Mouse (Mus musculus) thymus, postnatal 25 days (tissue): ENCODE data around the gene Dynlt1b.
A peak's percentile ranks its signal among the peaks of the same experiment; 100 is the strongest.
"Not testable (repeated sequence)": the region's sequence is repeated elsewhere in the genome, so short reads cannot be mapped to it uniquely, and the experiment has no call there.

Source experiments
- DNase-seq: peaks from one replicate; pipeline ENCODE4 v3.0.0; 2022

The Dynlt1b gene

GRCm38 (mm10) chr17:6429945-6430344, at the start of gene Dynlt1b:
TSS of gene Dynlt1b (plus strand) at chr17:6430112.
- peak; percentile 100 for DNase-seq

GRCm38 (mm10) chr17:6380182-6380841, 49.6 kb upstream of the Dynlt1b start:
- not testable (repeated sequence) for DNase-seq

- DNase-seq: not testable (repeated sequence)
Observed at GRCm38 (mm10) chr17:6381071-6381682, 48.7 kb upstream of the Dynlt1b start.

GRCm38 (mm10) chr17:6386927-6387326, 43.0 kb upstream of the Dynlt1b start:
- DNase-seq: not testable (repeated sequence)

- DNase-seq: not testable (repeated sequence)
Observed at GRCm38 (mm10) chr17:6387380-6387911, 42.5 kb upstream of the Dynlt1b start.

- not testable (repeated sequence) for DNase-seq
Observed at GRCm38 (mm10) chr17:6389463-6389862, 40.4 kb upstream of the Dynlt1b start.

GRCm38 (mm10) chr17:6390731-6391130, 39.2 kb upstream of the Dynlt1b start:
- DNase-seq: not testable (repeated sequence)

- DNase-seq: not testable (repeated sequence)
Observed at GRCm38 (mm10) chr17:6391736-6392135, 38.2 kb upstream of the Dynlt1b start.

GRCm38 (mm10) chr17:6392473-6393340, 37.2 kb upstream of the Dynlt1b start:
- DNase-seq: not testable (repeated sequence)

GRCm38 (mm10) chr17:6398079-6398478, 31.8 kb upstream of the Dynlt1b start:
- not testable (repeated sequence) for DNase-seq

- not testable (repeated sequence) for DNase-seq
Observed at GRCm38 (mm10) chr17:6398816-6399215, 31.1 kb upstream of the Dynlt1b start.

- peak; percentile 27 for DNase-seq
Observed at GRCm38 (mm10) chr17:6399281-6400096, 30.4 kb upstream of the Dynlt1b start.

- not testable (repeated sequence) for DNase-seq
Observed at GRCm38 (mm10) chr17:6400097-6400489, 29.8 kb upstream of the Dynlt1b start.

- not testable (repeated sequence) for DNase-seq
Observed at GRCm38 (mm10) chr17:6404493-6404892, 25.4 kb upstream of the Dynlt1b start.

GRCm38 (mm10) chr17:6406972-6407371, 22.9 kb upstream of the Dynlt1b start:
- not testable (repeated sequence) for DNase-seq

GRCm38 (mm10) chr17:6410713-6411213, 19.1 kb upstream of the Dynlt1b start:
- not testable (repeated sequence) for DNase-seq

- not testable (repeated sequence) for DNase-seq
Observed at GRCm38 (mm10) chr17:6417118-6417517, 12.8 kb upstream of the Dynlt1b start.

GRCm38 (mm10) chr17:6420557-6420956, 9.4 kb upstream of the Dynlt1b start:
- DNase-seq: not testable (repeated sequence)

GRCm38 (mm10) chr17:6421547-6422326, 8.2 kb upstream of the Dynlt1b start:
- DNase-seq: not testable (repeated sequence)

GRCm38 (mm10) chr17:6422370-6422769, 7.5 kb upstream of the Dynlt1b start:
- DNase-seq: not testable (repeated sequence)

- DNase-seq: peak; percentile 73
Observed at GRCm38 (mm10) chr17:6422805-6423204, 7.1 kb upstream of the Dynlt1b start.
